Mouse (Mus musculus) retina, adult 2 months (tissue): Measurements from ENCODE around the gene 9330159F19Rik.

Source experiments
- DNase-seq: peaks from one replicate; pipeline ENCODE4 v3.0.0-alpha.2; 2012; ENCODE audit warnings: low read depth, low spot score

The 9330159F19Rik gene

GRCm38 (mm10) chr10:29211453-29211852 is at the start of gene 9330159F19Rik:
9330159F19Rik (plus strand) TSS chr10:29211606.
- no peak for DNase-seq

- no peak for DNase-seq
These were observed 49.7 kb upstream of the 9330159F19Rik start for GRCm38 (mm10) chr10:29161664-29162063.

GRCm38 (mm10) chr10:29173778-29174177 is 37.6 kb upstream of the 9330159F19Rik start:
- no peak for DNase-seq

- DNase-seq, result no peak
These were observed 35.8 kb upstream of the 9330159F19Rik start for GRCm38 (mm10) chr10:29175656-29176055.

- no peak for DNase-seq
These were observed 34.5 kb upstream of the 9330159F19Rik start for GRCm38 (mm10) chr10:29176881-29177280.

- no peak for DNase-seq
These were observed 33.4 kb upstream of the 9330159F19Rik start for GRCm38 (mm10) chr10:29178003-29178402.

GRCm38 (mm10) chr10:29180210-29180609 is 31.2 kb upstream of the 9330159F19Rik start:
- no peak for DNase-seq

- DNase-seq, result no peak
These were observed 30.4 kb upstream of the 9330159F19Rik start for GRCm38 (mm10) chr10:29181046-29181445.

GRCm38 (mm10) chr10:29193769-29194168 is 17.6 kb upstream of the 9330159F19Rik start:
- DNase-seq, result no peak

- no peak for DNase-seq
These were observed 14.6 kb upstream of the 9330159F19Rik start for GRCm38 (mm10) chr10:29196811-29197210.

GRCm38 (mm10) chr10:29198642-29199041 is 12.8 kb upstream of the 9330159F19Rik start, which contains the start of gene Gm49353:
Gm49353 (plus strand) TSS chr10:29198954.
- DNase-seq, result no peak

- no peak for DNase-seq
These were observed 11.6 kb upstream of the 9330159F19Rik start for GRCm38 (mm10) chr10:29199835-29200234.

GRCm38 (mm10) chr10:29200609-29201008 is 10.8 kb upstream of the 9330159F19Rik start:
- DNase-seq, result no peak

- DNase-seq, result peak; percentile 29
These were observed 4.7 kb upstream of the 9330159F19Rik start for GRCm38 (mm10) chr10:29206730-29207129.

- DNase-seq, result no peak
These were observed 2.7 kb upstream of the 9330159F19Rik start for GRCm38 (mm10) chr10:29208735-29209134.

GRCm38 (mm10) chr10:29213534-29214100 is 2.2 kb downstream of the 9330159F19Rik start:
- no peak for DNase-seq

- DNase-seq, result no peak
These were observed 5.6 kb downstream of the 9330159F19Rik start for GRCm38 (mm10) chr10:29216957-29217356.

GRCm38 (mm10) chr10:29217451-29217850 is 6.0 kb downstream of the 9330159F19Rik start:
- DNase-seq, result no peak

- DNase-seq, result no peak
These were observed 13.9 kb downstream of the 9330159F19Rik start for GRCm38 (mm10) chr10:29225329-29225728.

GRCm38 (mm10) chr10:29231208-29231607 is 19.8 kb downstream of the 9330159F19Rik start:
- no peak for DNase-seq
